Mouse (Mus musculus): Measurements from ENCODE around the gene Mtch1. TPM values are rescaled to one million over a fixed set of nuclear protein-coding genes. Genes with fewer than 3 reads are reported as not detected.
"Not testable (repeated sequence)": the region's sequence is repeated elsewhere in the genome, so short reads cannot be mapped to it uniquely, and the experiment has no call there.

The Mtch1 gene
- polyA plus RNA-seq, 1 experiment from 2014 or later, result 235 TPM

DNA sequence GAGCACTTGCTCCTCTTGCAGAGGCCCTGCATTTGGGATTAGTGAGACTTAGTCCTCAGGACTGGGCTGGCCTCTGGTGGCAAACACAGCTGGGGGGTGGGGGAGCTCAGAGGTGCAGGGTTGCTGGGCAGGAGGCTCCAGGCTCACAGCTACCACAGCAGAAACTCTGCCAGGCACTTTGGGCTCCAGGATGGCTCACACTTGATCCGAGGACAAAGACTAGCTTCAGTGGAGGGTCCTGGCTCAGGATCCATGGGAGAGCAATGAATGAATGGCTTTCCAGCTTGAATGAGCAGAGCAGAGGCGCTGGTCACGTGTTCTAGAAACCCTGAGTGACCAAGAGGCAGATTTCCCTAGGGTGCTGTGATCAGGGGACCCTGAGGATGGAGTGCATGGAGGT lies 11.2 kb upstream of the Mtch1 start:
- Histone ChIP-seq H3K4me2 (replicated peaks) (no peak overlapping the region), H3K36me3 (no peaks in the 10 kb centered on the region), H3K4me3 (replicated peaks) (no peak overlapping the region), H3K27me3 (replicated peaks) (no peaks in the 10 kb centered on the region), H3K9ac (no peak overlapping the region), H3K4me1 (replicated peaks) (peaks cover 27% of the 10 kb centered on the region), H3K9me3 (no peaks in the 10 kb centered on the region), H3K27ac (no peak overlapping the region)
- no peak for ATAC-seq
- 69% methylated on average over 3 of the region's 3 CpGs for WGBS

DNA sequence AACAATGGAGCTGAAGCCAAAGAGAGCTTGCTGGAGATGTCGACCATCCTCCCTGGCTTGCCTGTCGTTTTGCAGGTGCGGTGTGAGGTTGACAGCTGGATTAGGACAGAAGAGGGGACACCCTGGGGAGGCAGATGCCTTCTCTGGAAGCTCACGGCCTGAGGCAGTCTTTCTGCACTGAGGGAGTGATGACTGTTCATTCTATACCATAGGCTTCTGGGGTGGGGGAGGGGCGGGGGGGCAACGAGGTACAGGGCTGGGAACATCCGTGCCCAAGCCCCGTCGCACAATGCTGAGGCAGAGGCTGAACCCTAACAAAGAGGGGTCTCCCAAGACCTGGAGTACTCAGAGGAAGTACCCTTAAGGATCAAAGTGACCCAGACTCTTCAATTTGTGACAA lies 9.1 kb upstream of the Mtch1 start:
- Histone ChIP-seq H3K4me3 (replicated peaks) (peak overlapping the region; percentile 25), H3K4me1 (replicated peaks) (peaks cover 27% of the 10 kb centered on the region), H3K27me3 (replicated peaks) (no peaks in the 10 kb centered on the region), H3K27ac (peak overlapping the region; percentile 85), H3K36me3 (no peaks in the 10 kb centered on the region), H3K9ac (peak overlapping the region; percentile 29), H3K4me2 (replicated peaks) (peak overlapping the region; percentile 61), H3K9me3 (no peaks in the 10 kb centered on the region)
- 15% methylated on average over 9 of the region's 9 CpGs for WGBS
- ATAC-seq, result peak; percentile 24; the same call in 1 of the 2 replicates

DNA sequence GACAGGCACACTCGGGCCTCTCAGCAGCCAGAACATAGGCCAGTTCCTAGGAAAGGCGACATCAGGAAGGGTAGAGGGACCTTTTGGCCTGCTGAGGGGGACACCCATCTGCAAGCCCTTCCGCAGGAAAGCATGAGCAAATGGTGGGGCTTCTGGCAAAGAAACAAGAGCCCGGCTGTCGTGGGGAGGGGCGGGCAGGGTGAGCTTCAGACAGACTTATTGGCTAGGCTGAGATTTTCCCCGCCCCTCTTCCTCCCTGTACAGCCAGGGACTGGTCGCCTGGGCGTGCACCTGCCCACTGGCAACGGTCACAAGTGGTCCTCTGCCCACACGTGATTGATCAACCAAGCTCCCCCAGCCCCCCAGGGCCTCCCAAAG lies 8.7 kb upstream of the Mtch1 start:
- H3K27me3 ChIP-seq (replicated peaks), result no peaks in the 10 kb centered on the region
- peak overlapping the region; percentile 61 for H3K4me2 ChIP-seq (replicated peaks)
- peaks cover 27% of the 10 kb centered on the region for H3K4me1 ChIP-seq (replicated peaks)
- H3K9me3 ChIP-seq, result no peaks in the 10 kb centered on the region
- H3K36me3 ChIP-seq, result no peaks in the 10 kb centered on the region
- 6% methylated on average over 11 of the region's 11 CpGs for WGBS
- peak overlapping the region; percentile 85 for H3K27ac ChIP-seq
- ATAC-seq, result peak; percentile 88
- peak overlapping the region; percentile 25 for H3K4me3 ChIP-seq (replicated peaks)
- H3K9ac ChIP-seq, result peak overlapping the region; percentile 29

DNA sequence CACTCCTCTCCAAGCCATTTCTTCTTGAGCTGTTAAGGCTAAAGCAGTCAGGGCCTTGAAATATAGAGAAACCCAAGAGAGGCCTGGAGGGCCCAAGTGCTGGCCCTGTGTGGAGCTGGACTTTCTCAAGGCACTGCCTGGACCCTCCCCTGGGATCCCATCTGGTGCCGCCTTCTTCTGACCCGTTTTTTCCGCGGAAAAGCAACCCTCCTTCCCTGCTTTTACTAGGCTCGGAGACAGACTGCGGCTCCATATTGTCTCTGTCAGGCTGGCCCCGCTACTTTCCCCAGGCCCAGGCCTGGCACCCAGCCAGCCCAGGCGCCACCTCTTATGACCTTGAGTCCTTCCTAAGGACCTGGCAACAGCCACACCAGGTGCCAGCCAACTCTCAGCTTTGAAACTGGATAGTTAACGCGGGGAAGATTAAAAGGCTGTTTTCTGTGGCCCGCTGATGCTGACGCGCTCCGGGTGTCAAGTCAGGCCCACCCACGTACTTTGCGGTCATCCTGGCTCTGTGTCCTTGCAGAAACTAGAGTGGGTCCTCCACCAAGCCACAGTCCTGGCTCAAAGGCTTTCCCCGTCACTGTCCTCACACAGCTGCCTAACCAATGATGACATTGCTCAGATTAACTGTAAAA lies 8.2 kb upstream of the Mtch1 start:
- peak overlapping the region; percentile 29; the same call in 1 of the 2 replicates for H3K9ac ChIP-seq
- H3K4me3 ChIP-seq (replicated peaks), result peak overlapping the region; percentile 25
- H3K4me1 ChIP-seq (replicated peaks), result peaks cover 25% of the 10 kb centered on the region
- no peaks in the 10 kb centered on the region for H3K36me3 ChIP-seq
- 17% methylated on average over 17 of the region's 17 CpGs for WGBS
- H3K27me3 ChIP-seq (replicated peaks), result no peaks in the 10 kb centered on the region
- ATAC-seq, result peak; percentile 51
- H3K9me3 ChIP-seq, result no peaks in the 10 kb centered on the region
- peak overlapping the region; percentile 61 for H3K4me2 ChIP-seq (replicated peaks)
- H3K27ac ChIP-seq, result peak overlapping the region; percentile 85

DNA sequence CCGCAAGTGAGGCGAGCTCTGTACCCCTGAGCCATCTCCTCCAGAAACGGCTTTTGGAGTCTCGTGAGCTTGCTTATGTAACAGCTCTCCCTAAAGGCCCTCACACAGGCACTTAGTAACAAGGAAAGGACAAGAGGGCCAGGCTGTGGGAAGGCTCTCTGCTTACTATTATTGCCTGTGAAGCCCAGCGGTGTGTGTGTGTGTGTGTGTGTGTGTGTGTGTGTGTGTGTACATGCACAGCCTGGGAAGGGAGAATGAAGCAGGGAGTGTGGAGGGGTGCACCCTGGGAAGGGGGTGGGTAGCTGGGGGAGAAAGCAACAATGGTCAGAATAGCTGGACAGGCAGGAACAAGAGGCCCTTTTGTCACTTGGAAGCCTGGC lies 7.7 kb upstream of the Mtch1 start:
- no peaks in the 10 kb centered on the region for H3K27me3 ChIP-seq (replicated peaks)
- 34% methylated on average over 5 of the region's 5 CpGs for WGBS
- H3K9me3 ChIP-seq, result no peaks in the 10 kb centered on the region
- H3K27ac ChIP-seq, result peak overlapping the region; percentile 85
- H3K4me1 ChIP-seq (replicated peaks), result peaks cover 23% of the 10 kb centered on the region
- no peak overlapping the region for H3K4me3 ChIP-seq (replicated peaks)
- no peak overlapping the region for H3K9ac ChIP-seq
- no peaks in the 10 kb centered on the region for H3K36me3 ChIP-seq
- no peak overlapping the region for H3K4me2 ChIP-seq (replicated peaks)
- peak; percentile 38 for ATAC-seq

DNA sequence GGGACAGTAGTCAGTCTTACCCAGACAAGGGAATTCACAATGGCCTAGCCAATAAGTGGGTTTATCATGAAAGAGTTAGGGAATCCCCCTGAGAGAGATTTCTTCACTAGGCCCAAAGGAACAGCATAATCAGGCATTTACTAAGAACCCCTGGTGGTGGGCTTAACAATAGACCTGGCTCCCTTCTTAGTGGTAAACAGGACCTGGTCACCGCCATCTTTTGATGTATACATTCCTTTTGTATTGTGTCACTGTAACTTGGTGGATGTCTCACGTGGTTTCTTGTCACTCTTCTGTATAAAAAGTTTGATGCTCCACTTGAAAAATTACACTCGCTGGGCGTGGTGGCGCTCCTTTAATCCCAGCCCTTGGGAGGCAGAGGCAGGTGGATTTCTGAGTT lies 3.3 kb upstream of the Mtch1 start:
- not testable (repeated sequence) for H3K9me3 ChIP-seq; H3K27me3 ChIP-seq (replicated peaks); H3K27ac ChIP-seq; H3K4me2 ChIP-seq (replicated peaks); H3K4me3 ChIP-seq (replicated peaks); H3K9ac ChIP-seq; H3K36me3 ChIP-seq; ATAC-seq
- peaks cover 21% of the 10 kb centered on the region for H3K4me1 ChIP-seq (replicated peaks)
- 80% methylated on average over 5 of the region's 5 CpGs for WGBS

DNA sequence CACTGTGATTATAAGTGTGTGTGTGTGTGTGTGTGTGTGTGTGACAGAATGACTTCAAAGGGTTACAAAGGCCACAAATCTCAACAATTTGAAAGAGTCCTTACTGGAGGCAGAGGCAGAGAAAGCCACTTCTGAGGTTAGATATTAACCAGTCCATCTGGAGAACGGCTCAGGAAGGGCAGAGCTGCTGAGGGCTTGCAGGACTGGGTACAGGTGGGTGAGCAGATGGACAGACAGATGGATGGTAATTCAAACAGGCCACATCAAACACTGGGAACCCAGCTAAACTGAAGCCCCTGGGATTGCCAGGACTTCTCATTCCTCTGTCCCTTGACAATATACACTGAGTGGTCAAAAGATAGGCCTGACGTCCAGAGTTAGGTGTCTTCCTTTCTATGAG lies 1.3 kb upstream of the Mtch1 start:
- Histone ChIP-seq H3K27me3 (replicated peaks) (no peaks in the 10 kb centered on the region), H3K9me3 (no peaks in the 10 kb centered on the region), H3K9ac (no peak overlapping the region), H3K4me2 (replicated peaks) (no peak overlapping the region), H3K4me1 (replicated peaks) (peaks cover 20% of the 10 kb centered on the region), H3K36me3 (no peaks in the 10 kb centered on the region), H3K4me3 (replicated peaks) (no peak overlapping the region), H3K27ac (peak overlapping the region; percentile 14; the same call in 1 of the 2 replicates)
- 65% methylated on average over 2 of the region's 2 CpGs for WGBS
- ATAC-seq, result no peak

DNA sequence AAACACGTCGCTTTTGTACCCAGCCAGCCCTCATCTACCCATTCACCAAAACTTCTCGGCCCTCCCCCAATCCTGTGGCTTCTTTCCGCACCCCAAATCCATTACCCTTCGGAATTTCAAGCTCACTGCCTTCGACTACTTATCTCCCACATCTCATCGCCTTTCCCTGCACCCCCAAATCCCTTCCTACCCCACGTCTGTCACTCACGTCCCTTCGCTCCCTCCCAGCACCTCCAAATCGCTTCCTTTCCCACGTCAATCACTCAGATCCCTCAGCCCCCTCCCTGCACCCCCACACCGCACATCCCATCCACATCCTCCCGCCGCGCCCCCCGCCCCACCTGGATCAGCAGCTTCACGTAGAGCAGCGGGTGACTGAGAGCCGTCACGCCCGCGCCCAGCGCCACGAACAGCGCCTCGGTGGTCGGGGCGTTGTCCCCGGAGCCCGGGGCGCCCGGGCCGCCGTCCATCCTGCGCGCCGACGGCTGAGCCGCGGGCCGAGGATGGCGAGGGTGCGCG lies 549 bp downstream of the Mtch1 start:
- Histone ChIP-seq H3K9ac (peak overlapping the region; percentile 96), H3K4me3 (replicated peaks) (peak overlapping the region; percentile 90), H3K27ac (peak overlapping the region; percentile 96), H3K4me2 (replicated peaks) (peak overlapping the region; percentile 80), H3K36me3 (0 out of 2 replicates have a peak, but pooled peaks cover 2% of the 10 kb centered on the region), H3K9me3 (no peaks in the 10 kb centered on the region), H3K4me1 (replicated peaks) (peaks cover 26% of the 10 kb centered on the region), H3K27me3 (replicated peaks) (no peaks in the 10 kb centered on the region)
- peak; percentile 42 for ATAC-seq
- WGBS, result under 1% methylated on average over 44 of the region's 45 CpGs

DNA sequence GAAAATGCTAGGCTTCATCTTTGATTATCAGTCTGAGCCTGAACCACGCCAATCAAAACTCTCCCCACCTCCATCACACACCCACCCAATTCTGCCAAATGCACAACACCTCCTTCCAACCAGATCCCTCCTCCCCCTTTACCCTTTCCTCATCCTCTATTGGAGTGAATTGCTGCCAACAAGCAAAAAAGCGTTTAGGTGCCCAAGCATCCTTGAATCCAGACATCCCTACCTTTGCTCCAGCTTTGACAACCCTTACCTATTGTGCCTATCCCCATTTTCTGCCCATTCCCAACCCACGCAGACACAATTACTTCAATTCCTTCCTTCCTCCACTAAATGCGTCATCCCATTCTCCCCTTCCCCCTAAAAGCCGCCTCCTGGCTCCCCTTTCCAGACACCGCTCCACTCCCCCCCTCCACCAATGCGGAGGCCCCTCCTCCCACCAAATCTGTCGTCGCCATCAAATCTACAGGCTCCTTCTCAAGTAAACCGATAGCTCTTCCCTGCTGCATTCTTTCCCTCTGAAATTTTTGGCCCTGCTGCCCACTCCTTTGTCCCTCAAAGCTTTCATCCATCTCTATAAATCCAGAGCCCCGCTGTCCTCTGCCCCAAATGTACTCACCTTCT lies 1.1 kb downstream of the Mtch1 start:
- H3K4me1 ChIP-seq (replicated peaks), result peaks cover 32% of the 10 kb centered on the region
- H3K4me3 ChIP-seq (replicated peaks), result peak overlapping the region; percentile 90
- H3K27me3 ChIP-seq (replicated peaks), result no peaks in the 10 kb centered on the region
- H3K36me3 ChIP-seq, result 0 out of 2 replicates have a peak, but pooled peaks cover 2% of the 10 kb centered on the region
- 5% methylated on average over 11 of the region's 11 CpGs for WGBS
- H3K9me3 ChIP-seq, result no peaks in the 10 kb centered on the region
- H3K27ac ChIP-seq, result peak overlapping the region; percentile 96
- peak overlapping the region; percentile 96 for H3K9ac ChIP-seq
- ATAC-seq, result no peak
- peak overlapping the region; percentile 80 for H3K4me2 ChIP-seq (replicated peaks)

DNA sequence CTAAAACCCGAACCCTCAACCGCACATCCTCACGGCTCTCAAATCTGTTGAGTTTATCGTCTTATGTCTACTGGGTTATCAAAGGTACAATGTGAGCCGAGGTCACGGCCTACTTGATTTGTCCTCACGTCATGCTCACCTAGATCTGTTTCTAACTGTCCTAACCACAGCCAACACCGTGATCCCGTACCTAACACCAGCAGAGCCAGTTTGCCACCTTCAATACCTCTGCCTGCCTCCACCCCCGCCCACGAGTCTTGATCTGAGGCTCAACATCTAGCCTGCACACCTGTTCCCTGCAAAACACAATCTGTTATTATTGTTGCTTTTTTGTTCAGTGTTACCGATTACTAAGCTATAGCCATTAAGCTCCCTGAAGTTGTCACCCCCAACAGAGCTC lies 2.5 kb downstream of the Mtch1 start:
- WGBS, result 91% methylated on average over 12 of the region's 12 CpGs
- Histone ChIP-seq H3K4me2 (replicated peaks) (no peak overlapping the region), H3K9me3 (no peaks in the 10 kb centered on the region), H3K27me3 (replicated peaks) (no peaks in the 10 kb centered on the region), H3K36me3 (peaks cover 4% of the 10 kb centered on the region; the same call in 1 of the 2 replicates), H3K9ac (no peak overlapping the region), H3K4me3 (replicated peaks) (no peak overlapping the region), H3K4me1 (replicated peaks) (peaks cover 42% of the 10 kb centered on the region), H3K27ac (no peak overlapping the region)
- ATAC-seq, result no peak

DNA sequence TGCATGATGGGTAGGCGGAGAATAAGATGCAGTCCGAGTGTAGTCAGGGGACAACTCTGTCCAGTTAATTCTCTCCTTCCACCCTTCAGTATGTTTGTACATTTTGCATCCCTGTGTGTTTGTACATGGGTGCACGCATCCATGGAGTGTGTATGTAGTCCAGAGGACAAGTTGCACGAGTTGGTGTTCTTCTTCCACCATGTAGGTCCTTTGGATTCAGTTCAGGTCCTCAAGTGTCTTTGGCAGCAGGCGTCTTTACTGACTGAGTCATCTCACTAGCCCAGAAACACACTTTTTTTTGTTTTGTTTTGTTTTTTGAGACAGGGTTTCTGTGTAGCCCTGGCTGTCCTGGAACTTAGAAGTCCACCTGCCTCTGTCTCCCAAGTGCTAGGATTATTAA lies 4.5 kb downstream of the Mtch1 start:
- Histone ChIP-seq H3K4me3 (replicated peaks) (no peak overlapping the region), H3K9me3 (no peaks in the 10 kb centered on the region), H3K9ac (no peak overlapping the region), H3K36me3 (peaks cover 23% of the 10 kb centered on the region), H3K4me2 (replicated peaks) (no peak overlapping the region), H3K4me1 (replicated peaks) (peaks cover 44% of the 10 kb centered on the region), H3K27me3 (replicated peaks) (no peaks in the 10 kb centered on the region), H3K27ac (no peak overlapping the region)
- no peak for ATAC-seq
- 83% methylated on average over 5 of the region's 5 CpGs for WGBS

DNA sequence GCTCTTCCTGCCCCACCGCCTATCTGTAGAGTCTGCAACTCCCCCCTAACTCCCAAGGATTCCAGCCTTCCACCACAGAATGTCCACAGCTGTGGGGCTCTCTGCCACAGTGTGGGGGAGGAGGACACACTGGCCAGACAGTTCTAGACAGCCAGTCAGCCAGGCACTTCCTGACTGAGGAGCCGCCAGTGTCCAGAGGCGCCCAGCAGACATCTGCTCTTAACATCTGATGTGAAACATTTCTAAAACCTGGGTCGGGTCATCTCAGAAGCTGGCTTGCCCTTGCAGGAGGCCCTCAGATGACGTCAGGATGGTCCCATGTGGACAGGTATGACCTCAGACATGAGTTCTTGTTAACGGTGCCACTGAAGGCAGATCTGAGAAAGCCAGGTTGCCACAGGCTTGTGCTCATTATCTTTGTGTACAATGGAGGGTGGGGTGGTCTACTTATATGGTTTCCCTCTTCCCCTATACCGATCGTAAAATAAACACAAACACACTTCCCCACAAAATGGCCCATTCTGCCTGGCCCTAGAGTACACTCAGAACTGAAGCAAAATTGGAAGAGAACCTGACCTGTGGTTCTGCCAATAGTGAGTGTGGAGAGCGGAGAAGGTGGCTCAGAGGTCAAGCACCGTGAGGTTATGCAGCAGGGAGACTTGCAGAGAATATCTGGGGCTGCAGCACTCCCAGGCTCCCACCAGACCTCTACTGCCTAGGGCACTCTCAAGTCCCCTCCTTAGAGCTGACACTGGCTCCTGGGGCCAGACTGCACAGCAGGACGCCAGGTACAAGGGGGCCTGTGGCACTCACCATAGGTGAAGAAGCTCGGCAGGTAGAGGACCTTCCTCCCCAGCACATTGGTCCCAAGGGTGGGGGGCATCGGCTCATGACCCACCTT lies 5.5 kb downstream of the Mtch1 start:
- H3K4me3 ChIP-seq (replicated peaks), result no peak overlapping the region

More for the DNA sequence above, 5.5 kb downstream of the Mtch1 start:
- Histone ChIP-seq H3K36me3 (peaks cover 28% of the 10 kb centered on the region), H3K9me3 (no peaks in the 10 kb centered on the region), H3K4me2 (replicated peaks) (0 out of 2 replicates have a peak overlapping the region, but pooled peaks have one; percentile 14), H3K9ac (0 out of 2 replicates have a peak overlapping the region, but pooled peaks have one; percentile 3), H3K4me1 (replicated peaks) (peaks cover 41% of the 10 kb centered on the region), H3K27me3 (replicated peaks) (no peaks in the 10 kb centered on the region), H3K27ac (peak overlapping the region; percentile 89)
- peak; percentile 75 for ATAC-seq
- 38% methylated on average over 13 of the region's 13 CpGs for WGBS

Data from intestine, embryonic 15.5 days (tissue).